Mouse (Mus musculus) forebrain, embryonic 10.5 days (tissue): ENCODE results near the gene Gadd45g. TPM values are rescaled to one million over a fixed set of nuclear protein-coding genes. Genes with fewer than 3 reads are reported as not detected.

Source experiments
- DNase-seq: peaks from one replicate; pipeline ENCODE4 v3.0.0-alpha.2; 2017; ENCODE audit warnings: low spot score; ENCODE audit errors: extremely low spot score
- H3K27ac ChIP-seq: fragments of 300-500 bp; sonication (generic); 2 replicates; pipeline ENCODE4 v1.5.1; 2016; ENCODE audit warnings: mild to moderate bottlenecking
- H3K27me3 ChIP-seq: fragments of 300-500 bp; sonication (generic); 2 replicates; pipeline ENCODE4 v1.6.1; 2016; ENCODE audit warnings: mild to moderate bottlenecking; ENCODE audit not compliant: poor library complexity, severe bottlenecking
- H3K36me3 ChIP-seq: fragments of 300-500 bp; sonication (generic); replicated peaks from 2 replicates; pipeline ENCODE4 v1.6.1; 2016; ENCODE audit warnings: mild to moderate bottlenecking, moderate library complexity
- H3K4me1 ChIP-seq: fragments of 300-500 bp; sonication (generic); 2 replicates; pipeline ENCODE4 v1.6.1; 2016
- H3K4me3 ChIP-seq: fragments of 300-500 bp; sonication (generic); 2 replicates; pipeline ENCODE4 v1.5.1; 2016; ENCODE audit warnings: mild to moderate bottlenecking, moderate library complexity
- H3K9me3 ChIP-seq: fragments of 300-500 bp; sonication (generic); 2 replicates; pipeline ENCODE4 v1.6.1; 2016; ENCODE audit warnings: mild to moderate bottlenecking, moderate library complexity
- WGBS: fragments of 180-500 bp; shearing (Covaris S2); methylation state at CpG from one replicate; pipeline ENCODE4 v1.1.7; 2016; 5-methylcytosine and 5-hydroxymethylcytosine counted together
- polyA plus RNA-seq: library from polyadenylated mRNA; unstranded; fragments of >200 nt; fragmentation: Nextera tagmentation; extraction: Ambion mirVana; gene quantifications from 2 replicates; pipeline ENCODE4 v1.2.1, GENCODE M21; 2016

Gadd45g gene
- polyA plus RNA-seq: 102 and 107 TPM in 2 replicates

DNA sequence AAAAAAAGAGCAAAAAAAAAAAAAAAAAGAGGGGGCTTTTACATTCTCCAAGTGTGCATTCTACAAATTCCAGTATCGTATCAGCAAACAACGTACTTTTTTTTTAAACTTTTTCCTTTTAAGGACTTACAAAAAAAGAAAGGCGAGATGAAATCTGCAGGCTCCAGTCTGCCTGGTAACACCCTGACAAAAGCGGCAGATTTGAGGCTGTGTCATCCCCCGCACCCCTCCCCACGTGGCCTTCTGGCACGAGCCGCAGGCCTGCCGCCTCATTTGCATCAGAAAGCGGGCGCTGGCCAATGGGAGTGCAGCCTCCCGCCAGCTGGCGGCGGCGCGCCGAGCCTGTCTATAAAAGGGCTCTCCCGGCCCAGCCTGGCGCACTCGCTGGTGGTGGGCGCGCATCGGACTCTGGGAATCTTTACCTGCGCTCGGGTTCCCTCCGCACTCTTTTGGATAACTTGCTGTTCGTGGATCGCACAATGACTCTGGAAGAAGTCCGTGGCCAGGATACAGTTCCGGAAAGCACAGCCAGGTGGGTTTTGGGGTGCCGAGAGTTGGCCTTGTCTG, at the start of gene Gadd45g:
Gene Gadd45g, plus strand, starts transcription at position 378 of the 567 bp plus-strand sequence.
- WGBS: under 1% methylated on average over 31 of the region's 31 CpGs
- peak within 1 kb of the TSS; percentile 89 for H3K27ac ChIP-seq
- H3K27me3 ChIP-seq: peaks cover 88% of the 10 kb centered on the region
- DNase-seq: peak; percentile 96
- peaks cover 5% of the 10 kb centered on the region; the same call in 1 of the 2 replicates for H3K36me3 ChIP-seq
- peaks cover 93% of the 10 kb centered on the region for H3K4me1 ChIP-seq
- peak within 1 kb of the TSS; percentile 62 for H3K4me3 ChIP-seq
- H3K9me3 ChIP-seq: no peaks in the 10 kb centered on the region

DNA sequence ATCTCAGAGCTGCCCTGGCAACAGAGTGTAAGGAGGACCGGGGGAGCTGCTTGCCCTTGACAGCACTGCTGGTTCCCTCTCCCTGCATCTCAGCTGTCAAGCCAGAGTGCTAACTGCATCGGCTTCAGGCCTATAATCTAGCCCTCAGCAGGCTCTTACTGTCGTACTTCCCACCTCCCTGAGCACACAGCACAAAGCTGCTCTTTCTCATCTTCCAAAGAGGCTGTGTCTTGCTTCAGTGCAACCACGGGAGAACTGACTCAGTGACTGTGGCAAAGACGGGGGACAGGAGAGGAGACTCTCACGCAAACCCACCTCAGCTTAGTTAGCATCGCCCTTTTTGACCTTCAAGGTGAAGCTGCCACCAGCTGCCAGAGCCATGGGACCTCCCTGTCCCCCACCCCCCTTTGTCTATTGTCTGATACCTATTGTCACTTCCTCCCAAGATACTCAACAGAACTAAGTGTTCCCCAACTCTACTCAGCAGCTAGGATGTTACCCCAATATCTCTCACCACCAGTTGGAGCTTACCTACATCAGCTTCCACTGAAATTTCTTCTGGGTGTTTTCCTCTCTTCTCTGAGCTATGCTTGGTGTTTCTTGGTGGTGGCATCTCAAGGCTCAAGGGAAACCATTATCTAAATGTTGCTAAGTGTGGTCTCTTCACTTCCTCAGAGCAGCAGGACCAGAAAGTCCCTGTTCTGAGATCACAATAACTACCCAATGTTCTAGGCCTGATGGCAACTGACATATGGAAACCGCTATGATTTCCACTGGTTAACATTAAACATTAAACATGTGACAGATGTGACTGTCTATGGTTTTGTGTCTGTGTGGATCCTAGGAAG, 48.4 kb upstream of the Gadd45g start:
- WGBS: 67% methylated on average over 8 of the region's 8 CpGs
- no peak overlapping the region for H3K27ac ChIP-seq
- H3K4me3 ChIP-seq: no peak overlapping the region
- no peaks in the 10 kb centered on the region for H3K9me3 ChIP-seq
- H3K4me1 ChIP-seq: peaks cover 16% of the 10 kb centered on the region
- no peaks in the 10 kb centered on the region for H3K36me3 ChIP-seq
- peaks cover 24% of the 10 kb centered on the region for H3K27me3 ChIP-seq
- DNase-seq: no peak

DNA sequence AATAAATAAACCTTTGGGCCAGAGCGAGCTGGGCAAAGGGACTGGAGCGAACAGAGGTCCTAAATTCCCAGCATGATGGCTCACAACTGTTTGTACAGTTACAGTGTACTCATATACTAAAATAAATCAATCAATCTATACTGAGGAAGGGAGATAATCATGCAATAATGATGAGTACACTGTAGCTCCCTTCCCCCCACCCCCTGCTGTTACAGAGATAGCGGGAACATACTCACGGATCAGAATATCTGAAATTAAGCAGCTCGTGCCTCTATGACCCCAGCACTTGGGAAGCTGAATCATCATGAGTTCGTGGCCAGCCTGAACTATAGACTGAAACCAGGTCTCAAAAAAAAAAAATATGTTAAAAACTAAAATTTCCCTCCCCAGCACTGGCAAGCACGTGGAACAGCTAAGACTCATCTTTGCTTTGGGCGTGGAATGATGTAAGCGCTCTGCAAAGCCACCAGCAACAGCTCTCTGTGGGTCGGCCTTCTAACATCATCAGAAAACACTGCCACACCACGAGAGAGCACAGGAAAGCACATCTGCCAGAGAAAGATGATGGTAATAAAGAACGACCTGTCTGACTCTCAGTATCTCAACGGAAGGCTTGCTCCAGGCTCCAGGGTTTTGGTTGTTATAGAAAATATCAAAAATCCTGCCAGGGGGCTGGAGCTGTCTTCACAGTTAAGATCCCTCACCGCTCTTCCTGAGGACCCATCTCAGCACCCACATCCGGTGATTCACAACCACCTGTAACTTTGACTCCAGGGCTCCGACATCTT, 46.5 kb upstream of the Gadd45g start:
- H3K36me3 ChIP-seq: no peaks in the 10 kb centered on the region
- H3K27ac ChIP-seq: no peak overlapping the region
- H3K27me3 ChIP-seq: peaks cover 9% of the 10 kb centered on the region; the same call in 1 of the 2 replicates
- H3K4me1 ChIP-seq: peaks cover 5% of the 10 kb centered on the region; the same call in 1 of the 2 replicates
- no peaks in the 10 kb centered on the region for H3K9me3 ChIP-seq
- WGBS: 91% methylated on average over 16 of the region's 16 CpGs
- DNase-seq: no peak
- H3K4me3 ChIP-seq: no peak overlapping the region

DNA sequence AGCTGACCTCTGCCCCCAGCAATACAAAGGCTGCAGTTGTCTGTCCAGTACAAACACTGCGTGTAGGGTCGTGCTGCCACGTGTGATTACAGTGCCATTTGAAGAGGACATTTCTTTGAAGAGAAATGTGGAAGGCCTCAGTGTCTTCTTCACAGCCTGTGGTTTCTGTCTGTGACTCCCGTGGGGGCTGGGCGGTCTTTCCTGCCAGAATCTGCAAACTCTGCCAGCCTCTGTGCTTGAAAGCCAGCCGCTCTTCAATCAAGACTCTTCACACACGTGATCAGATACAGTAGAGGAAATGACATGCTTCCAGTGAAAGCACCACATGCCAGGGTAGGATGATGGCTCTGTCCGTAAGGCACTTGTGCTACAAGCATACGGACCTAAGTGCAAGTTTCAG, 45.6 kb upstream of the Gadd45g start:
- no peak overlapping the region for H3K4me3 ChIP-seq
- H3K27ac ChIP-seq: no peak overlapping the region
- DNase-seq: no peak
- H3K4me1 ChIP-seq: peaks cover 5% of the 10 kb centered on the region; the same call in 1 of the 2 replicates
- 76% methylated on average over 9 of the region's 9 CpGs for WGBS
- H3K27me3 ChIP-seq: peaks cover 9% of the 10 kb centered on the region; the same call in 1 of the 2 replicates
- no peaks in the 10 kb centered on the region for H3K9me3 ChIP-seq
- H3K36me3 ChIP-seq: no peaks in the 10 kb centered on the region

DNA sequence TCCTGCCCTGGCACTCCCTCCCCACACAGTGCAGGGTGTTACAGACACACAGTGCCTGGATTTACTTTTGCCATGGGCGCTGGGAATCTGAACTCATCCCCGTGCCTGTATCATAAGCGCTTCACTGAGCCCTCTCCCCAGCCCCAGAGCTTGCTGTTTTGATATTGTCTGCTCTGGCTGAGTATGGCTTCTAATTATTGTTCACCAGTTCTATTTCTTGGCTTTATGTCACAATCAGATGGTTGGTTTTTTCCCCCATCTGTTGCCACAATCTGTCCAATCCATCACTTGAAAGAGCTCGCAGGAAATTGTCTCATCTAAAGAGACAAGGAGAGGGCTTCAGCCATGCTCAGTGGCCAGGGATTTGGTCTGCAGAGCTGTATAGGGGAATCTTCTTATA, 40.8 kb upstream of the Gadd45g start:
- Histone ChIP-seq H3K27me3 (no peaks in the 10 kb centered on the region), H3K4me1 (peaks cover 12% of the 10 kb centered on the region), H3K4me3 (no peak overlapping the region), H3K9me3 (no peaks in the 10 kb centered on the region), H3K27ac (no peak overlapping the region), H3K36me3 (no peaks in the 10 kb centered on the region)
- no peak for DNase-seq
- WGBS: 78% methylated on average over 4 of the region's 4 CpGs

DNA sequence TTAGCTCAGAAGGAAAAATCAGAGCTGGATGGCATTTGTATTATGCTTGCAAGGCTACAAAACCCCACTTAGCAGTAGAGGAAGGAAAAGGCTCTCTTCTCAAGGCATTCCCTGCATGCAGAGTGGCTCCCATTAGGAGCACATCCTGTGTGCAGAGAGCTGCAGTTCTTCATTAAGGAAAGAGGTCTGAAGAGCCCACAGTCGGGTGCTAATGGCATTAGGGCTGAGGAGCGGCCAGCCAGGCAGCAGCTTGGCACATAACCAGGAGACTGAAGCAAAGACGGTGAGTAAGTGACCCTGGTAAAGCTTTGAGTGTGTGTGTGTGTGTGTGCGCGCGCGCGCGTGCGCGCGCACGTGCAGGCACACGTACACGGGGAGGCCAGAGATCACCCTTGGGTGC, 40.3 kb upstream of the Gadd45g start:
- Histone ChIP-seq H3K36me3 (no peaks in the 10 kb centered on the region), H3K27me3 (no peaks in the 10 kb centered on the region), H3K27ac (no peak overlapping the region), H3K4me3 (no peak overlapping the region), H3K9me3 (no peaks in the 10 kb centered on the region), H3K4me1 (peaks cover 8% of the 10 kb centered on the region)
- DNase-seq: no peak
- WGBS: 91% methylated on average over 15 of the region's 15 CpGs

DNA sequence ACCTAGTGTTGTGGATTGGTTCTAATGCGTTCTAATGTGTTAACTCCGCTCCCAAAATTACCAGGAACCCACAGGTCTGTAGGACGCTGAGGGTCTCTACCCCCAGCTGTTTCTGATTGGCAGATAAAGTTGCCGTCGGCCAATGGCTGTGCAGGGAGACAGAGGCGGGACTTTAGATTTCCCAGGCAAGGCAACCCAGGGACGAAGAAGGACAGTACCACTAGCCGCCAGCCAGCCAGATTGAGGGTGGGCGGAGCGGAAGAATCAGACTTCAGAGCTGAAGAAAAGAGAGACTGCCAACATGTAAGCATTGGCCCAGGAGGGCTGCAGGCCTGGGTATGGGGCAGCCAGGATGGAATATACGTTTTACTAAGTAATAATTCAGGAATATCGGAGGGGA, 38.3 kb upstream of the Gadd45g start:
- Histone ChIP-seq H3K9me3 (no peaks in the 10 kb centered on the region), H3K4me3 (no peak overlapping the region), H3K36me3 (no peaks in the 10 kb centered on the region), H3K4me1 (peaks cover 16% of the 10 kb centered on the region), H3K27ac (no peak overlapping the region), H3K27me3 (no peaks in the 10 kb centered on the region)
- peak; percentile 34 for DNase-seq
- WGBS: 33% methylated on average over 12 of the region's 12 CpGs

DNA sequence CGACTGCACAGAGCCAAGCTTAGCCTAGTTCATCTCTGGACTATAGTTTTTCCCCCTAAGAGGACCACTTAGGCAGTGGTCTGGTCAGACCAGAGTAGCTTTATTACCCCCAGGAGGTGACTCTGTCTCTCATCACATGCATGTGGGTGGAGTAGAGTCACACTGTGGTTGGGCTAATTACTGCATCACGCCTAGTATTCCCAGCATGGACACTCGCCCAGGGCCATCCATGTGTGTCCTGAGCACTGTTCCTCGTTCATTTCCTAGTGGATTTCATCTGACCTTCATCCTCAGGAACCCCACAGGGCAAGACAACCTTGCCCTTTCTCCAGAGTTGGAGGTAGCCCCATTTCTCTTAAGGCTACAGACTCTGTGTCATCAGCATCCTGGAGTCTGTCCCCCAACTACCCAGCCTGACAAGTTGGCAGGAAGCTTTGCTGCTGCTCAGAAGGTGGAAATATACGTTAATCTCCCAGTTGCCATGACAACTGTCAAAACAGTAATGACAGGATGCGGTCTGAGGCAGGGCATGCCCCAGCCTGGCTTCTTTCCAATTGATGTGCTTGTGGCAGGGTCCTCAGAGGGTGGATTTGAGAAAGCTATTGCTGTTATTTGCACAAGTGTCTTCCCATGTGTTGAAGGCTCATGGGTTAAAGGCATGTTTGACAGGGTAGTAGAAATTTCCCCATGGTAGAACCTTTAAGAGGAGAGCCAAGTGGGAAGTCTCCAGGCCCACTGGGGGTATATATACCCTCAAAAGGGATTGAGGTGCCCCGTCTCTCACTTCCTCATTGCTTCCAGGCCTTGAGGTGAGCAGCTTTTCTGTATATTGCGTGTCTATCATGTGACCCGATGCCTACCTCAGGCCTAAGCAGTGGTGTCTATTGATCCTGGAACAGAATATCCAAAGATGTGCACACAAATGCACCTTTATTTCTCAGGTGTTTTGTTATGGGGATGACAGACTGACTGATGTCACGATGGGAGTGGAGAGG, 32.6 kb upstream of the Gadd45g start:
- WGBS: 71% methylated on average over 10 of the region's 10 CpGs
- no peaks in the 10 kb centered on the region for H3K9me3 ChIP-seq
- H3K4me1 ChIP-seq: peaks cover 19% of the 10 kb centered on the region
- no peak overlapping the region for H3K4me3 ChIP-seq
- H3K27ac ChIP-seq: no peak overlapping the region
- H3K36me3 ChIP-seq: no peaks in the 10 kb centered on the region
- H3K27me3 ChIP-seq: no peaks in the 10 kb centered on the region
- no peak for DNase-seq

DNA sequence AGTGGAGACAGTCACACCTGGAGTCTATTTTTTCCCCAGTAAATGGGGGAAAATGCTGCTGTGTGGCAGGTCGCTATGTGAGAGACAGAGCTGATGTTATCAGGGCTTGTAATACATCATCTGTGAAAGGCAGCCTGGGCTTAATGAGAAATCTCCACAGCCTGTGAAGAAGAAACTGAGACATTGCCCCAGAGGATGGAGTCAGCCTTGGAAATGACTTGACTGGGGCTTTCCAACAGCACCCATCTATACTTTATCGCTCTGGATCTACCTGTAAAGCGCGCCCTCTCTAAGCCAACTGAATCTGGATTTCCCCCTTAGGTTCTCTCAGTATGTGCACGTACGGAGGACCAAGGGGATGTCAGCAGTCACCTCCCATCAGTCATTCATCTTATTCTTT, 31.8 kb upstream of the Gadd45g start:
- Histone ChIP-seq H3K9me3 (no peaks in the 10 kb centered on the region), H3K27me3 (no peaks in the 10 kb centered on the region), H3K4me3 (no peak overlapping the region), H3K36me3 (no peaks in the 10 kb centered on the region), H3K27ac (no peak overlapping the region), H3K4me1 (peaks cover 19% of the 10 kb centered on the region)
- no peak for DNase-seq
- 93% methylated on average over 6 of the region's 6 CpGs for WGBS

DNA sequence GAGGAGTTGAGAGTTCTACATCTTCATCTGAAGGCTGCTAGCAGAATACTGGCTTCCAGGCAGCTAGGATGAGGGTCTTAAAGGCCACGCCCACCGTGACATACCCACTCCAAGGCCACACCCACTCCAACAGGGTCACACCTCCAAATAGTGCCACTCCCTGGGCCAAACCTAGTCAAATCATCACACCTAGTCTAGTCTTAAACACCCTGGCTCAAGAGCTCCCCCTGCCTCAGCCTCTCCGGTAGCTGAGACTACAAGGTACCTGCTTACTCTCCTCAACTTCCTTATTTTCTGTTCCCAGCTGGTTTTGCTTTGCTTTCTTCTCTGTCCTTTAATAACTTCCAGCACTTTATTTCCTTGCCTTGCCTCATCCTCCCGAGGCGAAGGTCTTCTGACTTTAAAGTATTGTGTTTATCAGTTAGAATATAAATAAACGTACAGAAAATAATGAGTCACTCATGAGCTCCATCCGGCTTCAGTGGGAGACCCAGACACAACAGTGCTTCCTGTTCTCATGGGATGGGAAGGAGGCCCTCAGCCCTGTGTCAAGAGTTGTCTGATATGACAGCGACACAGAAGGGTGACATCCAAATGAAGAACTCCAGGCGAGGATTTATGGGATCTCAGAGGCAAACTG, 30.5 kb upstream of the Gadd45g start:
- 83% methylated on average over 9 of the region's 9 CpGs for WGBS
- no peaks in the 10 kb centered on the region for H3K36me3 ChIP-seq
- no peak overlapping the region for H3K27ac ChIP-seq
- no peak for DNase-seq
- H3K9me3 ChIP-seq: no peaks in the 10 kb centered on the region; the same call in 1 of the 2 replicates
- no peaks in the 10 kb centered on the region for H3K27me3 ChIP-seq
- peaks cover 19% of the 10 kb centered on the region for H3K4me1 ChIP-seq
- H3K4me3 ChIP-seq: no peak overlapping the region

DNA sequence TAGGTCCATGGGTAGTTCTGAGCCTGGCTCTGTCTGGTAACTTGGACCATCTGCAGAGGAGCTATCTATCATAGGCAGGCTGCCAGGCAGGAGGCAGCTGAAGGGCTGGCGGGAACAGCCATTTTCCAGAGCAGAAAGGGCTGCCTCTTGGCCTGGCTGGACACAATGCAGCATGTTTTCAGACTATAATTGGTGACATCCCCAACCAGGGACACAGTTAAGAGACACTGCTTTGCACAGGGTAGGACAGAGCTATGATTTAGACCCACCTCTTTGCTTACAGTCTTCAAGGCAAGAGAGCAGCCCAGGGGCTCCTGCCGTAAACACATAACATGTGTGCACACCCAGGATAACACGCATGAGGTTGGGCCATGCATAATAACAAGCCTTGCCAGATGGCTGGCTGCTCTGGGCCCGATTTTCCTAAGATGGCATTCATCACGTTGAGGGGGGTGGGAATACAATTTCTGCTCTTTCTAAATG, 29.9 kb upstream of the Gadd45g start:
- 86% methylated on average over 5 of the region's 5 CpGs for WGBS
- Histone ChIP-seq H3K27ac (no peak overlapping the region), H3K36me3 (no peaks in the 10 kb centered on the region), H3K4me1 (peaks cover 19% of the 10 kb centered on the region), H3K4me3 (no peak overlapping the region), H3K27me3 (no peaks in the 10 kb centered on the region), H3K9me3 (no peaks in the 10 kb centered on the region; the same call in 1 of the 2 replicates)
- DNase-seq: no peak
